Mouse (Mus musculus): ENCODE measurements at regions not wholly inside any gene's neighbourhood (a gene's known extent, or its start where the extent isn't known, plus 50 kb on each side); places are given as distances from the start of the nearest gene placed in this dataset.

DNA sequence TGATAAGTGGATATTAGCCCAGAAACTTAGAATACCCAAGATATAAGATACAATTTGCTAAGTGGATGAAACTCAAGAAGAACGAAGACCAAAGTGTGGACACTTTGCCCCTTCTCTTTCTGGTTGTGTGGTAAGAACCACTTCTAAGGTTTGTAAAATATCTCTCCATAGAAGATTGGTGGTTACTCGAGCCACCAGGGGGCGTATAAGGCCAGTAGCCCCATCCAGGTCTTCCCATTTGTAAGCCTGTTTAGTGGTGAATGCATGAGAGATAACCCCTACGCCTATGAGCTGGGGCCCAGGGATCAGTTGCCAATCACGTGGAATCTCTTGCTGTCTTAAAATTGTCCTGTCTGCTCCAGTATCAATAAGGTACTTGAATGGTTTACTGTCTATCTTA is 349.3 kb upstream of the Tacstd2 start:
- TF ChIP-seq CTCF (IDR thresholded peaks at IDR 0.05) (no peak), EP300 (IDR thresholded peaks at IDR 0.05) (no peak)

Data from lung, postnatal 0 days (tissue).